Mouse (Mus musculus): ENCODE measurements at regions not wholly inside any gene's neighbourhood (a gene's known extent, or its start where the extent isn't known, plus 50 kb on each side); places are given as distances from the start of the nearest gene placed in this dataset.
A peak's percentile ranks its signal among the peaks of the same experiment; 100 is the strongest.
"Not testable (repeated sequence)": the region's sequence is repeated elsewhere in the genome, so short reads cannot be mapped to it uniquely, and the experiment has no call there.

DNA sequence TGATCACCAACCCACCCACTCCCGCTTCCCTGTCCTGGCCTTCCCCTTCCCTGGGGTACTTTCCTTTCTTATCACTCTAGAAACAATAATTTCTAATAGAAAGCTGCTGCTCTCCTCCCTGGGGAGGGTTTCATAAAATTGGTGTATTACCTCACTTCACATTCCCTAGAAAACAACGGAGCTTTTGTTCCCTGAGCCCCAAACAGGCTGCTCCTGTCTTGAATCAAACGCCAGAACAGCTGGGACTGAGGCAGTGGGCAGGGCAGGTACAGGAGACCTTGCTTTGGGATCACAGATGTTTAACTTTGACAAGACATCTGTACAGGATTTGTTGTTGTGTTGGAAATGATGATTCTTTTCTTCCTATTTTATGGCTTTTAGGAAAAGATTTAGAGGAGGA, 192.8 kb upstream of the Col8a1 start:
- no peak for TF ChIP-seq CTCF (IDR thresholded peaks at IDR 0.05; ENCODE audit: low read depth)
- no peaks in the 10 kb centered on the region for H3K36me3 ChIP-seq (ENCODE audit: insufficient read depth)
- 35% methylated on average over 3 of the region's 3 CpGs for WGBS
- H3K9me3 ChIP-seq (ENCODE audit: low read length): no peaks in the 10 kb centered on the region
- no peak overlapping the region for H3K9ac ChIP-seq
- no peak overlapping the region for H3K4me3 ChIP-seq (ENCODE audit: low read depth, low read length)
- ATAC-seq: no peak
- H3K4me1 ChIP-seq (ENCODE audit: insufficient read depth): no peaks in the 10 kb centered on the region
- no peak overlapping the region for H3K4me2 ChIP-seq (ENCODE audit: low read depth)
- no peaks in the 10 kb centered on the region for H3K27me3 ChIP-seq (ENCODE audit: insufficient read depth, low read length)
- DNase-seq: no peak
- H3K27ac ChIP-seq (ENCODE audit: low read depth, low read length): no peak overlapping the region

DNA sequence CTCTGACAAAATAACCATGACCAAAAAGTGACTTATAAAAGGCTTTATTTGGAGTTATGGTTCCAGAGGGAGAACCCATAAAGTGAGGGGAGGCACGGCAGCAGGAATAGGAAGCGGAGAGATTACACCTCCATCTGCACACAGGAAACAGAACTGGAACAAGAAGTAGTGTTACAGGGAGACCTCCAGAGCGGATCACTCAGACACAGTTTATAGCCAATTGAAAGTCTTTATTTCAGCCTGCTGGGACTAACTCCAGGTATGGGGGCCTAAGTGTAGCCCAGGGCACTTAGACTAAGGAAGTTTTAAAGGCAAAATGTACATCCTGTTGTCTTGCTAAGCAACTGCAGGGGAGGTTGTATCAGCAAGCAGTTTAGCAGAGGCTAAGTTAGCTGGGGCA, 195.1 kb upstream of the Col8a1 start:
- no peak overlapping the region for H3K4me3 ChIP-seq (ENCODE audit: low read depth, low read length)
- no peak for TF ChIP-seq CTCF (IDR thresholded peaks at IDR 0.05; ENCODE audit: low read depth)
- DNase-seq (no peak), ATAC-seq (no peak)
- H3K9ac ChIP-seq: no peak overlapping the region
- H3K4me2 ChIP-seq (ENCODE audit: low read depth): no peak overlapping the region
- no peaks in the 10 kb centered on the region for H3K4me1 ChIP-seq (ENCODE audit: insufficient read depth)
- no peaks in the 10 kb centered on the region for H3K36me3 ChIP-seq (ENCODE audit: insufficient read depth)
- no peaks in the 10 kb centered on the region for H3K9me3 ChIP-seq (ENCODE audit: low read length)
- WGBS: 87% methylated on average over 3 of the region's 3 CpGs
- no peaks in the 10 kb centered on the region for H3K27me3 ChIP-seq (ENCODE audit: insufficient read depth, low read length)
- H3K27ac ChIP-seq (ENCODE audit: low read depth, low read length): no peak overlapping the region

DNA sequence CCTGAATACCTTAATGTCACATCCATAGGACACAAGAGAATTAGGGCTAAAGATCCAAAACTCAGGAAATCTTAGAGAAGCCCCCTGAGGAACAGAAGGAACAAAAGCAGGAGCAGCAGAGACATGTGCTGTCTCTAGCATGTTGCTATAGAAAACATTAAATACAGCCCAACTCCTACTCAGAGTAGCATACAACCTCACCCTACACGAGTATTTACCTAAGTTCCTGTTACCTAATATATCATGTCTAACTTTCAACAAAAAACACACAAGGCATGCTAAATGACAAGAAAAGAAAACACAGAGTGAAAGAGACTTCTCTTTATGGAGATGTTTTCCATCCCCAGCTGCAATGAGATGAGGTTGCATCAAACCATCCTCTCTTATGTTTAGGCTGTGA, 216.4 kb upstream of the Col8a1 start:
- Histone ChIP-seq H3K27me3 (ENCODE audit: insufficient read depth, low read length) (no peaks in the 10 kb centered on the region), H3K27ac (ENCODE audit: low read depth, low read length) (no peak overlapping the region), H3K4me2 (ENCODE audit: low read depth) (no peak overlapping the region), H3K4me3 (ENCODE audit: low read depth, low read length) (no peak overlapping the region), H3K4me1 (ENCODE audit: insufficient read depth) (no peaks in the 10 kb centered on the region), H3K9ac (no peak overlapping the region), H3K36me3 (ENCODE audit: insufficient read depth) (no peaks in the 10 kb centered on the region), H3K9me3 (ENCODE audit: low read length) (no peaks in the 10 kb centered on the region)
- DNase-seq (no peak), ATAC-seq (no peak)
- WGBS: 71% methylated on average over 1 of the region's 1 CpGs
- no peak for TF ChIP-seq CTCF (IDR thresholded peaks at IDR 0.05; ENCODE audit: low read depth)

DNA sequence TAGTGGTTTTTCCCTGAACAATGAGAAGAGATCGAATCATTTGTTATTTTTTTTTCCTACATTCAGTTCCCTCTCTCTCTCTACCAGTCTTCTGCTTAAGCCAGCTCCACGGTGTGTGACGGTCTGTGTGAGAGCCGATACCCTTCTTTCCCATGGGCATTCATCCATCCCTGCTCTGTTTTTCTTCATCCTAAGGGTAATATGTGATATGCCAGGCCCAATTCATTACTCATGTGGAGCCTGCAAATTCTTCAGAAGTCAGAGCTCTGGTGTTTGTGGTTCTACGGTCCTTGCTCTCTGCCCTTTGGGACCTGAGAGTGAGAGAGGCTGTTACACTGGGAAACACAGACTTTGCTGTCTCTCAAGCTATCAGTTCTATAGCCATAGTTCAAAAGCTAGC, 229.6 kb upstream of the Col8a1 start:
- 88% methylated on average over 5 of the region's 5 CpGs for whole genome bisulfite sequencing
- no peaks in the 10 kb centered on the region for H3K36me3 ChIP-seq (ENCODE audit: insufficient read depth)
- TF ChIP-seq CTCF (IDR thresholded peaks at IDR 0.05; ENCODE audit: low read depth): no peak
- H3K4me3 ChIP-seq (ENCODE audit: low read depth, low read length): no peak overlapping the region
- no peaks in the 10 kb centered on the region for H3K9me3 ChIP-seq (ENCODE audit: low read length)
- H3K27me3 ChIP-seq (ENCODE audit: insufficient read depth, low read length): no peaks in the 10 kb centered on the region
- H3K4me1 ChIP-seq (ENCODE audit: insufficient read depth): no peaks in the 10 kb centered on the region
- DNase-seq (no peak), ATAC-seq (no peak)
- no peak overlapping the region for H3K9ac ChIP-seq
- no peak overlapping the region for H3K27ac ChIP-seq (ENCODE audit: low read depth, low read length)
- H3K4me2 ChIP-seq (ENCODE audit: low read depth): no peak overlapping the region

DNA sequence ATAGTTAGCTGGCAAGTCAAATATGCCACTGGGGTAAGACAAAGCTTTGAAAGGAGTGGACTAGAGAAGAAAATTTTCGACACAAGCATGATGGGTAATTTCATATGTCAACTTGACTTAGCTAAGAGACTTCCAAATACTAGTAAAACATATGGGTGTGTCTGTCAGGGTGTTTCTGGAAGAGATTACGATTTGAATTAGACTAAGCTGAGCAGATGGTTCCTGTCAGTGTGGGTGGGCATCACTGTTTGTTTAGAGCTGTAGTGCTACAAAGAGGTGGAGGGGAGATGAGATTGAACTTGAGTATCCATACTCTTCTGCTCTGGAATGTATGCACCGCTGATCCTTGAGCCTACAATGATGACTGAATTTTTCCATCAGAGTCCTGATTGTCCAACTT, 251.2 kb upstream of the Col8a1 start:
- H3K36me3 ChIP-seq (ENCODE audit: insufficient read depth): no peaks in the 10 kb centered on the region
- no peak overlapping the region for H3K4me3 ChIP-seq (ENCODE audit: low read depth, low read length)
- ATAC-seq (peak; percentile 81), DNase-seq (no peak)
- H3K9ac ChIP-seq: no peak overlapping the region
- no peak overlapping the region for H3K27ac ChIP-seq (ENCODE audit: low read depth, low read length)
- no peaks in the 10 kb centered on the region for H3K27me3 ChIP-seq (ENCODE audit: insufficient read depth, low read length)
- no peaks in the 10 kb centered on the region for H3K9me3 ChIP-seq (ENCODE audit: low read length)
- no peaks in the 10 kb centered on the region for H3K4me1 ChIP-seq (ENCODE audit: insufficient read depth)
- 65% methylated on average over 3 of the region's 3 CpGs for WGBS
- TF ChIP-seq CTCF (IDR thresholded peaks at IDR 0.05; ENCODE audit: low read depth): no peak
- no peak overlapping the region for H3K4me2 ChIP-seq (ENCODE audit: low read depth)

DNA sequence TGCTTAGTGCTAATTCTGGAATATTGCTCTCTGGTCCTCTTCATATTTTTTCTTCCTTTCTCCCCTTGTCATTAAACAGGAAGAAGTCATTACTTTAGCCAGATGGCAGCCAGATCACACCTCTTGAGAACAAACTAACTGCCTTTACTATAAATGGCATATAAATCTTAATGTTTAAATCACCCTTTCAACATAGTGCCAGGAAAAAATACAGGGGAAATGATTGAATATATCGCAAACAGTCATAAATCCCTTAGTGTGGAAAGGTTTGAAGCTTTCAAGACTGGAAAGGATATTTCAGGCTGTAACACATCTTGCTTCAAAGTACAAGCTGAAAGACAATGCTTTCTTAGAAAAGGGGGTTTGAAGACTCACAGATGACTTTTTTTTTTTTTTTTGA, 259.0 kb upstream of the Col8a1 start:
- no peaks in the 10 kb centered on the region for H3K27me3 ChIP-seq (ENCODE audit: insufficient read depth, low read length)
- no peak overlapping the region for H3K4me2 ChIP-seq (ENCODE audit: low read depth)
- DNase-seq (no peak), ATAC-seq (no peak)
- WGBS: 72% methylated on average over 1 of the region's 1 CpGs
- no peak overlapping the region for H3K27ac ChIP-seq (ENCODE audit: low read depth, low read length)
- no peaks in the 10 kb centered on the region for H3K4me1 ChIP-seq (ENCODE audit: insufficient read depth)
- no peaks in the 10 kb centered on the region for H3K9me3 ChIP-seq (ENCODE audit: low read length)
- no peak for TF ChIP-seq CTCF (IDR thresholded peaks at IDR 0.05; ENCODE audit: low read depth)
- no peaks in the 10 kb centered on the region for H3K36me3 ChIP-seq (ENCODE audit: insufficient read depth)
- H3K9ac ChIP-seq: no peak overlapping the region
- H3K4me3 ChIP-seq (ENCODE audit: low read depth, low read length): no peak overlapping the region

DNA sequence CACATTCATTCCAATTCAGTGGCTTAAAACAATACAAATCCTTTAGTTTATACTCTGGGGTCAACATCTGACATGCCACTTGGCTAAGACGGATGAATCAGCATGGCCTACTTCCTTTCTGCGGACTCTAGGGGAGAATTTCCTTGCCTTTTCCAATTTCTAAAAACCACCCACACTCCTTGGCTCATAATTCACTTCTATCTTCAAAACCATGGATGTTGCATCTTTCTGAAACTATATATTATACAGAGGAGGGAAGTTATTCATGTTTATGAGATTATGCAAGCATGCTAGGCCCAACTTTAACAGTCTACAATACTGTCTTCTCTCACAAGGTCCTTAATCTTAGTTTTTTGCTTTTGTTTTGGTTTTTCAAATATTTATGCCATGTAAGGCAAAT, 273.0 kb upstream of the Col8a1 start:
- H3K9ac ChIP-seq: no peak overlapping the region
- no peaks in the 10 kb centered on the region for H3K9me3 ChIP-seq (ENCODE audit: low read length)
- H3K27me3 ChIP-seq (ENCODE audit: insufficient read depth, low read length): no peaks in the 10 kb centered on the region
- DNase-seq (no peak), ATAC-seq (no peak)
- H3K4me1 ChIP-seq (ENCODE audit: insufficient read depth): no peaks in the 10 kb centered on the region
- no peak overlapping the region for H3K4me2 ChIP-seq (ENCODE audit: low read depth)
- TF ChIP-seq CTCF (IDR thresholded peaks at IDR 0.05; ENCODE audit: low read depth): no peak
- no peaks in the 10 kb centered on the region for H3K36me3 ChIP-seq (ENCODE audit: insufficient read depth)
- 87% methylated on average over 2 of the region's 2 CpGs for WGBS
- H3K27ac ChIP-seq (ENCODE audit: low read depth, low read length): no peak overlapping the region
- H3K4me3 ChIP-seq (ENCODE audit: low read depth, low read length): no peak overlapping the region

DNA sequence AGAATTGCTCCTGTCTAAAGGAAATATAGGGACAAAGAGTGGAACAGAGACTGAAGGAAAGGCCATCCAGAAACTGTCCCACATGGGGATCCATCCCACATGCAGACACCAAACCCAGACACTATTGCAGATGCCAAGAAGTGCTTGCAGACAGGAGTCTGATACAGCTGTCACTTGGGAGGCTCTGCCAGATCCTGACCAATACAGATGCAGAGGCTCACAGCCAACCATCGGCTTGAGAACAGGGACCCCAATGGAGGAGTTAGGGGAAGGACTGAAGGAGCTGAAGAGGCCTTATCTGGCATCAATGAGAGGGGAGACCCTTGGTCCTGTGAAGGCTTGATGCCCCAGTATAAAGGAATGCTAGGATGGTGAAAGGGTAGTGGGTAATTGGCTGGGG, 274.0 kb upstream of the Col8a1 start:
- not testable (repeated sequence) for ATAC-seq; DNase-seq; H3K9me3 ChIP-seq (ENCODE audit: low read length); H3K4me2 ChIP-seq (ENCODE audit: low read depth); H3K4me3 ChIP-seq (ENCODE audit: low read depth, low read length); H3K4me1 ChIP-seq (ENCODE audit: insufficient read depth); H3K27me3 ChIP-seq (ENCODE audit: insufficient read depth, low read length); H3K27ac ChIP-seq (ENCODE audit: low read depth, low read length); H3K9ac ChIP-seq; H3K36me3 ChIP-seq (ENCODE audit: insufficient read depth)
- WGBS: 84% methylated on average over 1 of the region's 1 CpGs

Data from forebrain, postnatal 0 days (tissue).